Mouse (Mus musculus) MEL (cell line): Measurements from ENCODE around the gene Arid5b. TPM values are rescaled to one million over a fixed set of nuclear protein-coding genes. Genes with fewer than 3 reads are reported as not detected.

ENCODE experiments used
- DNase-seq: peaks from one replicate; pipeline ENCODE4 v3.0.0; 2011; ENCODE audit warnings: low read depth, low spot score
- H3K27ac ChIP-seq: 2 replicates; pipeline ENCODE4 v1.5.1; 2012; ENCODE audit warnings: low read depth, mild to moderate bottlenecking, control low read depth, low read length, moderate library complexity; ENCODE audit not compliant: control insufficient read depth
- H3K27me3 ChIP-seq, 2 experiments: fragments of 150-350 bp in 1 of 2; sonication (generic) in 1 of 2; 2 replicates each; pipeline ENCODE4 v1.6.1; 2012; ENCODE audit warnings: low read length in 2 of 2, mild to moderate bottlenecking in 2 of 2, improper control_type of control experiment in 1 of 2, moderate library complexity in 1 of 2; ENCODE audit not compliant: insufficient read depth in 2 of 2, control insufficient read depth in 1 of 2
- H3K36me3 ChIP-seq, 2 experiments: 2 replicates each; pipeline ENCODE4 v1.6.1; 2012 to 2014; ENCODE audit warnings: low read length in 2 of 2, improper control_type of control experiment in 1 of 2, inconsistent platforms in 1 of 2, mild to moderate bottlenecking in 1 of 2; ENCODE audit not compliant: insufficient read depth in 2 of 2, control insufficient read depth in 1 of 2
- H3K4me1 ChIP-seq, 2 experiments: fragments of 150-350 bp in 1 of 2; sonication (generic) in 1 of 2; 2 replicates each; pipeline ENCODE4 v1.6.1; 2012; ENCODE audit warnings: low read length in 2 of 2, improper control_type of control experiment in 1 of 2, mild to moderate bottlenecking in 1 of 2; ENCODE audit not compliant: insufficient read depth in 2 of 2, control insufficient read depth in 1 of 2
- H3K4me3 ChIP-seq, 2 experiments: fragments of 150-350 bp in 1 of 2; sonication (generic) in 1 of 2; 2 replicates each; pipeline ENCODE4 v1.5.1; 2012; ENCODE audit warnings: low read depth in 2 of 2, low read length in 2 of 2, mild to moderate bottlenecking in 2 of 2, moderate library complexity in 2 of 2, control low read depth in 1 of 2, improper control_type of control experiment in 1 of 2; ENCODE audit not compliant: control insufficient read depth in 1 of 2, insufficient read depth in 1 of 2
- H3K79me2 ChIP-seq: 2 replicates; pipeline ENCODE4 v1.6.1; 2012; ENCODE audit warnings: mild to moderate bottlenecking, low read length, moderate library complexity; ENCODE audit not compliant: control insufficient read depth, poor library complexity, insufficient read depth
- H3K9ac ChIP-seq: 2 replicates; pipeline ENCODE4 v1.6.1; 2012; ENCODE audit warnings: low read depth, mild to moderate bottlenecking, control low read depth, low read length, moderate library complexity; ENCODE audit not compliant: control insufficient read depth, poor library complexity, severe bottlenecking
- H3K9me3 ChIP-seq: fragments of 150-350 bp; sonication (generic); replicated peaks from 2 replicates; pipeline ENCODE4 v1.6.1; 2012; ENCODE audit warnings: mild to moderate bottlenecking, low read length, improper control_type of control experiment, moderate library complexity; ENCODE audit not compliant: insufficient read depth
- BHLHE40 ChIP-seq: IDR thresholded peaks from 2 replicates; pipeline ENCODE4 v1.6.1; 2012; ENCODE audit warnings: low read depth, mild to moderate bottlenecking, inconsistent platforms, low read length, improper control_type of control experiment, borderline replicate concordance
- CHD2 ChIP-seq: IDR thresholded peaks from 2 replicates; pipeline ENCODE4 v1.6.1; 2011; ENCODE audit warnings: low read length, improper control_type of control experiment
- CTCF ChIP-seq, 3 experiments: IDR thresholded peaks in 2 of 3; conservative IDR thresholded peaks in 1 of 3; 2 replicates each; pipeline ENCODE4 v1.5.1; 2011 to 2012; ENCODE audit warnings: low read length in 3 of 3, low read depth in 2 of 3, mild to moderate bottlenecking in 2 of 3, improper control_type of control experiment in 1 of 3, inconsistent platforms in 1 of 3, mixed read lengths in 1 of 3, moderate library complexity in 1 of 3; ENCODE audit not compliant: control insufficient read depth in 1 of 3, insufficient read depth in 1 of 3, poor library complexity in 1 of 3, severe bottlenecking in 1 of 3
- E2F4 ChIP-seq: IDR thresholded peaks from 2 replicates; pipeline ENCODE4 v1.6.1; 2011; ENCODE audit warnings: low read depth, low read length, improper control_type of control experiment, borderline replicate concordance
- ELF1 ChIP-seq: IDR thresholded peaks from 2 replicates; pipeline ENCODE4 v1.6.1; 2014; ENCODE audit warnings: low read depth, mild to moderate bottlenecking, inconsistent platforms, low read length, improper control_type of control experiment, moderate library complexity
- EP300 ChIP-seq, 2 experiments: IDR thresholded peaks; 2 replicates each; pipeline ENCODE4 v1.6.1; 2011; ENCODE audit warnings: improper control_type of control experiment in 2 of 2, low read length in 2 of 2, low read depth in 1 of 2, mild to moderate bottlenecking in 1 of 2
- ETS1 ChIP-seq: IDR thresholded peaks from 2 replicates; pipeline ENCODE4 v1.6.1; 2012; ENCODE audit warnings: low read depth, mild to moderate bottlenecking, inconsistent platforms, low read length, improper control_type of control experiment, moderate library complexity
- GATA1 ChIP-seq: IDR thresholded peaks from 2 replicates; pipeline ENCODE4 v1.6.1; 2011; ENCODE audit warnings: low read depth, low read length, improper control_type of control experiment
- HCFC1 ChIP-seq: IDR thresholded peaks from 2 replicates; pipeline ENCODE4 v1.6.1; 2012; ENCODE audit warnings: low read depth, mild to moderate bottlenecking, inconsistent platforms, low read length, improper control_type of control experiment, moderate library complexity
- JUND ChIP-seq: IDR thresholded peaks from 2 replicates; pipeline ENCODE4 v1.6.1; 2011; ENCODE audit warnings: low read depth, mild to moderate bottlenecking, improper control_type of control experiment, low read length
- MAFK ChIP-seq: IDR thresholded peaks from 2 replicates; pipeline ENCODE4 v1.6.1; 2011; ENCODE audit warnings: low read depth, mild to moderate bottlenecking, low read length, improper control_type of control experiment, borderline replicate concordance
- MAX ChIP-seq: IDR thresholded peaks from 2 replicates; pipeline ENCODE4 v1.6.1; 2011; ENCODE audit warnings: low read length, improper control_type of control experiment
- MAZ ChIP-seq: IDR thresholded peaks from 2 replicates; pipeline ENCODE4 v1.6.1; 2012; ENCODE audit warnings: low read depth, mild to moderate bottlenecking, inconsistent platforms, low read length, improper control_type of control experiment
- MXI1 ChIP-seq: IDR thresholded peaks from 2 replicates; pipeline ENCODE4 v1.6.1; 2011; ENCODE audit warnings: mild to moderate bottlenecking, low read depth, low read length, improper control_type of control experiment
- MYB ChIP-seq: IDR thresholded peaks from 2 replicates; pipeline ENCODE4 v1.6.1; 2011; ENCODE audit warnings: mild to moderate bottlenecking, low read depth, low read length, improper control_type of control experiment
- NELFE ChIP-seq: IDR thresholded peaks from 2 replicates; pipeline ENCODE4 v1.6.1; 2011; ENCODE audit warnings: low read depth, low read length, improper control_type of control experiment
- NRF1 ChIP-seq: IDR thresholded peaks from 2 replicates; pipeline ENCODE4 v1.6.1; 2014; ENCODE audit warnings: low read depth, mild to moderate bottlenecking, inconsistent platforms, low read length, improper control_type of control experiment, moderate library complexity; ENCODE audit not compliant: poor library complexity, insufficient read depth, severe bottlenecking
- POLR2AphosphoS2 ChIP-seq: IDR thresholded peaks from 2 replicates; pipeline ENCODE4 v1.6.1; 2011; ENCODE audit warnings: low read length, improper control_type of control experiment
- POLR2AphosphoS5 ChIP-seq: IDR thresholded peaks from 2 replicates; pipeline ENCODE4 v1.6.1; 2012; ENCODE audit warnings: low read depth, borderline replicate concordance, mild to moderate bottlenecking, inconsistent platforms, low read length, moderate library complexity, mixed read lengths
- RCOR1 ChIP-seq: IDR thresholded peaks from 2 replicates; pipeline ENCODE4 v1.6.1; 2012; ENCODE audit warnings: low read depth, mild to moderate bottlenecking, inconsistent platforms, low read length, improper control_type of control experiment
- TCF12 ChIP-seq: IDR thresholded peaks from 2 replicates; pipeline ENCODE4 v1.6.1; 2014; ENCODE audit warnings: low read depth, mild to moderate bottlenecking, inconsistent platforms, low read length, improper control_type of control experiment, moderate library complexity
- USF2 ChIP-seq, 2 experiments: IDR thresholded peaks; 2 replicates each; pipeline ENCODE4 v1.6.1; 2011 to 2012; ENCODE audit warnings: improper control_type of control experiment in 2 of 2, low read length in 2 of 2, borderline replicate concordance in 1 of 2, inconsistent platforms in 1 of 2, low read depth in 1 of 2, mild to moderate bottlenecking in 1 of 2; ENCODE audit not compliant: insufficient read depth in 1 of 2
- ZC3H11A ChIP-seq: IDR thresholded peaks from 2 replicates; pipeline ENCODE4 v1.6.1; 2012; ENCODE audit warnings: low read depth, mild to moderate bottlenecking, inconsistent platforms, low read length, improper control_type of control experiment
- ZKSCAN1 ChIP-seq: IDR thresholded peaks from 2 replicates; pipeline ENCODE4 v1.6.1; 2012; ENCODE audit warnings: low read depth, mild to moderate bottlenecking, inconsistent platforms, low read length, improper control_type of control experiment, moderate library complexity
- ZMIZ1 ChIP-seq: IDR thresholded peaks from 2 replicates; pipeline ENCODE4 v1.6.1; 2012; ENCODE audit warnings: low read depth, mild to moderate bottlenecking, inconsistent platforms, low read length, improper control_type of control experiment, moderate library complexity
- polyA plus RNA-seq, 2 experiments: library from polyadenylated mRNA; stranded (reverse) in 1 of 2; unstranded in 1 of 2; fragments of >175 nt in 1 of 2; fragments of >200 nt in 1 of 2; gene quantifications; 2 replicates each; pipeline versions ENCODE4 v1.2.1 to v1.2.4; 2012; ENCODE audit warnings: low replicate concordance in 2 of 2, low read depth in 1 of 2; ENCODE audit not compliant: insufficient read length in 2 of 2, insufficient read depth in 1 of 2, missing spikeins in 1 of 2
- total RNA-seq: library from RNA; depleted of rRNA; stranded (reverse); fragments of 300-350 nt; gene quantifications from 2 replicates; pipeline ENCODE4 v1.2.3, GENCODE M21; 2012

Arid5b gene
- total and polyA plus RNA-seq, 3 experiments = 0.03 TPM; not detected in 2

DNA sequence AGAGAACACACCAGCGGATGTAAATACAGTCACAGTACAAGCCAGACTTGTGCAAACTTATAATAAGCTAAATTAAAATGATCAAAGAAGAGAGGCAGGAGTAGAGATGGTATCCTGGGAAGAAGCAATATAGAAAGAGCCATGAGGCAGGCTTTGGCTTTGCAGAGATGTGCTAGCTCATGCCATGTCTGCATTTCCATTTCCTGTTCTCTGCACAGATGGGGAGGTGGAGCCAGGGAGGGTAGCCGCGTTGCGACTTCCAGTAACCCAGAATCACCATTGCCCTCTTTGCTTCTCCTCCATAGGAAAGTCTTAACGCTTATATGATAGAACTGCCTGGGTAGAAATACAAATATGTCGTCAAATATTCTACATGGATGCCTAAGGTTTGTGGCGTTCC is 74.7 kb downstream of the Arid5b start:
- no peak for DNase-seq
- Histone ChIP-seq H3K27me3 (no peaks in the 10 kb centered on the region), H3K36me3 (no peaks in the 10 kb centered on the region), H3K4me1 (no peaks in the 10 kb centered on the region), H3K27ac (no peak overlapping the region), H3K79me2 (no peaks in the 10 kb centered on the region), H3K9me3 (no peaks in the 10 kb centered on the region), H3K4me3 (no peak overlapping the region), H3K9ac (no peak overlapping the region)
- TF ChIP-seq ETS1 (no peak), HCFC1 (no peak), ZKSCAN1 (no peak), MAFK (no peak), TCF12 (no peak), GATA1 (no peak), POLR2AphosphoS2 (no peak), JUND (no peak), NRF1 (no peak), MAZ (no peak), ZMIZ1 (no peak), BHLHE40 (no peak), CTCF (IDR thresholded peaks at IDR 0.05 in 2 of 3, conservative IDR thresholded peaks at IDR 0.05 in 1 of 3; ENCODE audit: control insufficient read depth in 1 of 3, insufficient read depth in 1 of 3, low read depth in 2 of 3, low read length in 3 of 3, poor library complexity in 1 of 3, severe bottlenecking in 1 of 3) (no peak), ELF1 (no peak), MXI1 (no peak)

DNA sequence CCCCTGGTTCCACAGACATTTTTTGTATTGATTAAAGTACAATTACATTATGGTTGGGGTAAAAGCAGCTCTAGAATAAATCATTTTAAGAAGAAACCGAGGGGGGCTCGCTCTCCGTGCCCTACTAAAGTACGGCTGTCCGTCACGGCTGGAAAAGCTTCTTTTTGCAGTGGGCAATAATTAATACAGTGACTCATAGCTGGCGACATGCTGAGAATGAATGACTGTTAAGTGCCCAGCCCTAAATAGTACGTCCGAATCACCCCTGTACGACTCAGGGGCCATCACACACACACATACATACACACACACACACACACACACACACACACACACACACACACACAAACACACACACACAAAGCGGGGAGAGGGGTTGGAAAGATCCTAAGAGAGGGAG is 75.2 kb downstream of the Arid5b start:
- Histone ChIP-seq H3K27ac (no peak overlapping the region), H3K27me3 (no peaks in the 10 kb centered on the region), H3K4me1 (no peaks in the 10 kb centered on the region), H3K4me3 (no peak overlapping the region), H3K79me2 (no peaks in the 10 kb centered on the region), H3K9me3 (no peaks in the 10 kb centered on the region), H3K36me3 (no peaks in the 10 kb centered on the region), H3K9ac (no peak overlapping the region)
- DNase-seq = no peak
- TF ChIP-seq BHLHE40 (no peak), EP300 (IDR thresholded peaks at IDR 0.05; ENCODE audit: low read depth in 1 of 2, low read length in 2 of 2) (no peak), MAFK (no peak), E2F4 (no peak), ZKSCAN1 (no peak), RCOR1 (no peak), CHD2 (no peak), POLR2AphosphoS5 (no peak), USF2 (IDR thresholded peaks at IDR 0.05; ENCODE audit: borderline replicate concordance in 1 of 2, insufficient read depth in 1 of 2, low read depth in 1 of 2, low read length in 2 of 2) (no peak), NELFE (no peak), ZC3H11A (no peak), TCF12 (no peak), JUND (no peak), NRF1 (no peak), MAX (no peak), MYB (no peak)
